Mouse (Mus musculus): Measurements from ENCODE around the gene Hmcn2.

Hmcn2 gene

GRCm38 (mm10) chr2:31484187-31484586, 170.0 kb downstream of the Hmcn2 start:
- DNase-seq (ENCODE audit: low spot score): peak; percentile 50

- no peak for DNase-seq (ENCODE audit: low spot score)
Measured at GRCm38 (mm10) chr2:31489166-31489565, 175.0 kb downstream of the Hmcn2 start.

GRCm38 (mm10) chr2:31490556-31490955, 176.3 kb downstream of the Hmcn2 start:
- DNase-seq (ENCODE audit: low spot score): no peak

- DNase-seq (ENCODE audit: low spot score): no peak
Measured at GRCm38 (mm10) chr2:31492308-31492707, 178.1 kb downstream of the Hmcn2 start.

- DNase-seq (ENCODE audit: low spot score): no peak
Measured at GRCm38 (mm10) chr2:31493243-31493642, 179.0 kb downstream of the Hmcn2 start.

GRCm38 (mm10) chr2:31494315-31494714, 180.1 kb downstream of the Hmcn2 start:
- DNase-seq (ENCODE audit: low spot score): no peak

GRCm38 (mm10) chr2:31495046-31495476, 180.8 kb downstream of the Hmcn2 start:
- DNase-seq (ENCODE audit: low spot score): no peak

GRCm38 (mm10) chr2:31496141-31496540, 181.9 kb downstream of the Hmcn2 start:
- DNase-seq (ENCODE audit: low spot score): no peak

- DNase-seq (ENCODE audit: low spot score): no peak
Measured at GRCm38 (mm10) chr2:31497113-31497512, 182.9 kb downstream of the Hmcn2 start.

GRCm38 (mm10) chr2:31497635-31498034, 183.4 kb downstream of the Hmcn2 start:
- DNase-seq (ENCODE audit: low spot score): no peak

GRCm38 (mm10) chr2:31499327-31500291, 185.4 kb downstream of the Hmcn2 start:
- no peak for DNase-seq (ENCODE audit: low spot score)

- no peak for DNase-seq (ENCODE audit: low spot score)
Measured at GRCm38 (mm10) chr2:31500292-31501204, 186.3 kb downstream of the Hmcn2 start.

GRCm38 (mm10) chr2:31501448-31502130, 187.4 kb downstream of the Hmcn2 start:
- DNase-seq (ENCODE audit: low spot score): no peak

GRCm38 (mm10) chr2:31502616-31503522, 188.7 kb downstream of the Hmcn2 start:
- DNase-seq (ENCODE audit: low spot score): no peak

GRCm38 (mm10) chr2:31505472-31505871, 191.3 kb downstream of the Hmcn2 start:
- DNase-seq (ENCODE audit: low spot score): no peak

- no peak for DNase-seq (ENCODE audit: low spot score)
Measured at GRCm38 (mm10) chr2:31508851-31509250, 194.6 kb downstream of the Hmcn2 start.

Data from layer of hippocampus, adult 9-10 months (tissue).